Mouse (Mus musculus): ENCODE results near the gene Adamtsl2. TPM values are rescaled to one million over a fixed set of nuclear protein-coding genes. Genes with fewer than 3 reads are reported as not detected.
A peak's percentile ranks its signal among the peaks of the same experiment; 100 is the strongest.

Adamtsl2 gene
- polyA plus RNA-seq, 1 experiment, result not detected

- no peaks in the 10 kb centered on the region for H3K4me1 ChIP-seq (ENCODE audit: control insufficient read depth, insufficient read depth, low read length)
- no peaks in the 10 kb centered on the region for H3K9me3 ChIP-seq (replicated peaks; ENCODE audit: control insufficient read depth, insufficient read depth, low read length, poor library complexity, severe bottlenecking)
- H3K9ac ChIP-seq (ENCODE audit: low read depth, poor library complexity, severe bottlenecking), result no peak overlapping the region
- peak; percentile 24 for TF ChIP-seq CTCF (IDR thresholded peaks at IDR 0.05; ENCODE audit: low read depth, low read length)
- TF ChIP-seq EP300 (IDR thresholded peaks at IDR 0.05; ENCODE audit: insufficient read depth, low read depth, low read length), result no peak
- H3K27ac ChIP-seq (ENCODE audit: insufficient read depth, low read length), result no peak overlapping the region
- H3K27me3 ChIP-seq (ENCODE audit: control insufficient read depth, insufficient read depth, low read length, poor library complexity, severe bottlenecking), result no peaks in the 10 kb centered on the region
- no peak overlapping the region for H3K4me3 ChIP-seq (ENCODE audit: low read depth, low read length)
- H3K36me3 ChIP-seq (ENCODE audit: control insufficient read depth, insufficient read depth, low read length, poor library complexity, severe bottlenecking), result no peaks in the 10 kb centered on the region
These were observed 1.4 kb upstream of the Adamtsl2 start for GRCm38 (mm10) chr2:27077655-27078244.

- Histone ChIP-seq H3K27ac (ENCODE audit: insufficient read depth, low read length) (no peak overlapping the region), H3K9ac (ENCODE audit: low read depth, poor library complexity, severe bottlenecking) (no peak overlapping the region), H3K4me3 (ENCODE audit: low read depth, low read length) (no peak overlapping the region), H3K4me1 (ENCODE audit: control insufficient read depth, insufficient read depth, low read length) (no peaks in the 10 kb centered on the region), H3K9me3 (replicated peaks; ENCODE audit: control insufficient read depth, insufficient read depth, low read length, poor library complexity, severe bottlenecking) (no peaks in the 10 kb centered on the region), H3K27me3 (ENCODE audit: control insufficient read depth, insufficient read depth, low read length, poor library complexity, severe bottlenecking) (no peaks in the 10 kb centered on the region), H3K36me3 (ENCODE audit: control insufficient read depth, insufficient read depth, low read length, poor library complexity, severe bottlenecking) (no peaks in the 10 kb centered on the region)
- TF ChIP-seq EP300 (IDR thresholded peaks at IDR 0.05; ENCODE audit: insufficient read depth, low read depth, low read length) (no peak), CTCF (IDR thresholded peaks at IDR 0.05; ENCODE audit: low read depth, low read length) (no peak), POLR2A (IDR thresholded peaks at IDR 0.05; ENCODE audit: insufficient read depth, low read length) (no peak)
These were observed 867 bp upstream of the Adamtsl2 start for GRCm38 (mm10) chr2:27078312-27078711.

- H3K27me3 ChIP-seq (ENCODE audit: control insufficient read depth, insufficient read depth, low read length, poor library complexity, severe bottlenecking), result no peaks in the 10 kb centered on the region
- no peaks in the 10 kb centered on the region for H3K4me1 ChIP-seq (ENCODE audit: control insufficient read depth, insufficient read depth, low read length)
- H3K9ac ChIP-seq (ENCODE audit: low read depth, poor library complexity, severe bottlenecking), result no peak overlapping the region
- no peaks in the 10 kb centered on the region for H3K36me3 ChIP-seq (ENCODE audit: control insufficient read depth, insufficient read depth, low read length, poor library complexity, severe bottlenecking)
- no peak overlapping the region for H3K27ac ChIP-seq (ENCODE audit: insufficient read depth, low read length)
- no peak overlapping the region for H3K4me3 ChIP-seq (ENCODE audit: low read depth, low read length)
- no peak for TF ChIP-seq EP300 (IDR thresholded peaks at IDR 0.05; ENCODE audit: insufficient read depth, low read depth, low read length)
- TF ChIP-seq CTCF (IDR thresholded peaks at IDR 0.05; ENCODE audit: low read depth, low read length), result no peak
- no peak for TF ChIP-seq POLR2A (IDR thresholded peaks at IDR 0.05; ENCODE audit: insufficient read depth, low read length)
- no peaks in the 10 kb centered on the region for H3K9me3 ChIP-seq (replicated peaks; ENCODE audit: control insufficient read depth, insufficient read depth, low read length, poor library complexity, severe bottlenecking)
These were observed 470 bp downstream of the Adamtsl2 start for GRCm38 (mm10) chr2:27079649-27080048.

GRCm38 (mm10) chr2:27083761-27084475 lies 4.7 kb downstream of the Adamtsl2 start:
- Histone ChIP-seq H3K36me3 (ENCODE audit: control insufficient read depth, insufficient read depth, low read length, poor library complexity, severe bottlenecking) (no peaks in the 10 kb centered on the region), H3K9me3 (replicated peaks; ENCODE audit: control insufficient read depth, insufficient read depth, low read length, poor library complexity, severe bottlenecking) (no peaks in the 10 kb centered on the region), H3K4me1 (ENCODE audit: control insufficient read depth, insufficient read depth, low read length) (no peaks in the 10 kb centered on the region), H3K4me3 (ENCODE audit: low read depth, low read length) (no peak overlapping the region), H3K9ac (ENCODE audit: low read depth, poor library complexity, severe bottlenecking) (no peak overlapping the region), H3K27ac (ENCODE audit: insufficient read depth, low read length) (no peak overlapping the region), H3K27me3 (ENCODE audit: control insufficient read depth, insufficient read depth, low read length, poor library complexity, severe bottlenecking) (no peaks in the 10 kb centered on the region)
- TF ChIP-seq EP300 (IDR thresholded peaks at IDR 0.05; ENCODE audit: insufficient read depth, low read depth, low read length) (no peak), CTCF (IDR thresholded peaks at IDR 0.05; ENCODE audit: low read depth, low read length) (no peak), POLR2A (IDR thresholded peaks at IDR 0.05; ENCODE audit: insufficient read depth, low read length) (no peak)

DNA sequence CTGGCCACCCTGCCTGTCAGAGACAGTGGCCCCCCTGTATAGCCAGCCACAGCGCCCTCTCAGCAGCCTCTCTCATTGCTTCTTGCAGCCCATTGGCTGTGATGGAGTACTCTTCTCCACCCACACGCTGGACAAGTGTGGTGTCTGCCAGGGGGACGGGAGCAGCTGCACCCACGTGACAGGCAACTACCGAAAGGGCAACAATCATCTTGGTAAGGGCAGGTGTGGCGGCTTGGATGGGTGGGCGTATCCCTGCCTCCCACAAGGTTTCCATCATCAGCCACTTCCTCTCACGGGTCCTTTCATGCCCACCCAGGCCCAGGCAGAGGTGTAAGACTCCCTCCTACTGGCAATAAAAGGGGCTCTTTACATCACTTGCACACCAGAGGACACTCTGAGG lies 5.8 kb downstream of the Adamtsl2 start:
- no peak overlapping the region for H3K9ac ChIP-seq (ENCODE audit: low read depth, poor library complexity, severe bottlenecking)
- H3K27ac ChIP-seq (ENCODE audit: insufficient read depth, low read length), result no peak overlapping the region
- H3K4me3 ChIP-seq (ENCODE audit: low read depth, low read length), result no peak overlapping the region
- H3K4me1 ChIP-seq (ENCODE audit: control insufficient read depth, insufficient read depth, low read length), result no peaks in the 10 kb centered on the region
- no peaks in the 10 kb centered on the region for H3K36me3 ChIP-seq (ENCODE audit: control insufficient read depth, insufficient read depth, low read length, poor library complexity, severe bottlenecking)
- no peaks in the 10 kb centered on the region for H3K27me3 ChIP-seq (ENCODE audit: control insufficient read depth, insufficient read depth, low read length, poor library complexity, severe bottlenecking)
- no peak for TF ChIP-seq CTCF (IDR thresholded peaks at IDR 0.05; ENCODE audit: low read depth, low read length)
- TF ChIP-seq POLR2A (IDR thresholded peaks at IDR 0.05; ENCODE audit: insufficient read depth, low read length), result no peak
- TF ChIP-seq EP300 (IDR thresholded peaks at IDR 0.05; ENCODE audit: insufficient read depth, low read depth, low read length), result no peak
- H3K9me3 ChIP-seq (replicated peaks; ENCODE audit: control insufficient read depth, insufficient read depth, low read length, poor library complexity, severe bottlenecking), result no peaks in the 10 kb centered on the region

DNA sequence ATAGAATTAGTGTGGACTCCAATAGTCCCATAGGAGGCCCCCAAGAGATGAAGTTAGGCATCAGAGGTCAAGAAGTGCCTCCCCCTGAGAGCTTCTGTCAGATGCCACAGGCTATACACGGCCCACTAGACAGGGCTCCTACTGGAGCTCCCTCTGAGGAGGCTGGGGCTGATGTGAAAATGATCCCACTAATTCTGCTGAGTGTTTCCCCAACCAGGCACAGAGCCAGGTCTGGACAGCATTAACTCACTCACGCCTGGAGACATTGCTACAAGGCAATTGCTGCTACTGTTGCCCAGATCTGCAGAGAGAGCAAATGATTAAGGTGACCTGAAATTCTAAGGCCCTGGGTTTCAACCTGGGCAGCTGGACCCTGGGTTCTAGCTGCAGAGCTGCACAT lies 6.6 kb downstream of the Adamtsl2 start:
- no peak for TF ChIP-seq EP300 (IDR thresholded peaks at IDR 0.05; ENCODE audit: insufficient read depth, low read depth, low read length)
- no peak for TF ChIP-seq POLR2A (IDR thresholded peaks at IDR 0.05; ENCODE audit: insufficient read depth, low read length)
- TF ChIP-seq CTCF (IDR thresholded peaks at IDR 0.05; ENCODE audit: low read depth, low read length), result no peak
- Histone ChIP-seq H3K4me3 (ENCODE audit: low read depth, low read length) (no peak overlapping the region), H3K9ac (ENCODE audit: low read depth, poor library complexity, severe bottlenecking) (no peak overlapping the region), H3K27me3 (ENCODE audit: control insufficient read depth, insufficient read depth, low read length, poor library complexity, severe bottlenecking) (no peaks in the 10 kb centered on the region), H3K36me3 (ENCODE audit: control insufficient read depth, insufficient read depth, low read length, poor library complexity, severe bottlenecking) (no peaks in the 10 kb centered on the region), H3K9me3 (replicated peaks; ENCODE audit: control insufficient read depth, insufficient read depth, low read length, poor library complexity, severe bottlenecking) (no peaks in the 10 kb centered on the region), H3K4me1 (ENCODE audit: control insufficient read depth, insufficient read depth, low read length) (no peaks in the 10 kb centered on the region), H3K27ac (ENCODE audit: insufficient read depth, low read length) (no peak overlapping the region)
